Mouse (Mus musculus): ENCODE results near the gene Nme9.

DNA sequence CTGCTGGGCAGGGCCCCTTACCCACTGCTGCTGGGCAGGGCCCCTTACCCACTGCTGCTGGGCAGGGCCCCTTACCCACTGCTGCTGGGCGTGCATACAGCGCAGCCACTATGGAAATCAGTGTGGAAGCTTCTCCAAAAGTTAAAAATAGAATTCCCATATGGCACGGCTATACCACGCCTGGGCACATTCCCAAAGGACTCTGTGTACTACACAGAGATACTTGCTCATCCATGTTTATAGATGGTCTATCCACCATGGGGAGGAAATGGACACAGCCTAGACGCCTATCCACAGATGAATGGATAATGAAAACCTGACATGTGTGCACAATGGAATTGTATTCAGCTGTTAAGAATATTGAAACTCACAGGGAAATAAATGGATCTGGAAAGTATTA is 10.3 kb upstream of the Nme9 start:
- no peak for TF ChIP-seq CTCF (IDR thresholded peaks at IDR 0.05; ENCODE audit: low read depth)
- TF ChIP-seq EP300 (IDR thresholded peaks at IDR 0.05; ENCODE audit: low read depth): no peak

Data from liver, embryonic 14.5 days (tissue).